Mouse (Mus musculus) kidney, postnatal 10 days (tissue): ENCODE results near the gene Irf2.

Experiments used
- DNase-seq: peaks from one replicate; pipeline ENCODE4 v3.0.0; 2021; ENCODE audit warnings: mixed read lengths

The Irf2 gene

DNA sequence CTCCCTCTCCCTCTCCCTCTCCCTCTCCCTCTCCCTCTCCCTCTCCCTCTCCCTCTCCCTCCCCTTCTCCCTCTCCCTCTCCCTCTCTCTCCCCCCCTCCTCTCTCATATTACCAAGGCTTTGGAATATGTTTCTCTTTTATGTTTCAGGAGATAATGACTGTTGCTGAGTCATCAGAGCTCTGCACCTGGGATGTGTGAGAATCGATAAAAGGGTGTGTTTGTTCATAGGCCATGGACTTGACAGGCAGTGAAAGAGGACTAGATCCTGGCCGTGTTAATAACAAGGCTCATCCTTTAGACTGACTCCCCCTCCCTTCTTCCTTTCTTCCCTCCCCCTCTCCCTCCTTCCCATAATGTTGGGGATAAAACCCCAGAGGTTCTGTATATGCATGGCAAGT is 19.1 kb downstream of the Irf2 start:
- DNase-seq, result no peak

DNA sequence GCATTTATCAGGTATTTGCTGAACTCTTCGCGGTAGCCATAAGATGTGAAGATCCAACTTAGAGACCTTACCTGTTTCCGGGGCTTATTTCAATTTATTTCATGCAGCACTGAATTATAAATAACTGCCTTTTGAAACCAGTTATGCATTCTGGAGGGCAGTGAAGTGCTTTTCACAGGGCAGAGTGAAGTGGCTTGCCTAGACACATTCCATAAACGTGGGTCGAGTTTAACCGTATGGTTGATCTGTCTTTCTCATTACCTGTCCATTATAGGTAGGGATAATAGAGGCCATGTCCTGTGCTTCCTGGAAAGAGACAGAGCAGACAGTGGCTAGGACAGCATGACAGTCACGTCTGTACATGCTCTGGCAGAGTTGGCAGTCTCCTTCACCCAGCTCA is 20.0 kb downstream of the Irf2 start:
- no peak for DNase-seq

DNA sequence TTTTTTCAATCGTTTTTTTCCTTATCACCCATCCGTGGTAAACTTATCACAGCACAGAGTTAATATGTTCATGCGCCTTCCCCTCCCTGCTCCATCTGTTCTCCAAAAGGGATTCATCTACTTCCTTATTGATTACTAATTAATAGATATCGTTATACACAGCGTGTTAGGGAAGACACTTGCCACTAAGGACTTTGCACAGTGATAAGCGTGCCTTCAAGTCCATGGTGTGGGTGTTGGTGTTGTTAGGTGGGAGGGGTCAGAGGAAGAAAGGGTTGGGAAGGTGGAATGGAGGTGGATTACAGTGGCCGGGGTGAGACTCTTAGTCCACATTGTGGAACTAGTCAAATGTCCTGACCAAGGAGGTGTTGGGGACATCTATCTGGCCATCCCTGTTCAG is 21.2 kb downstream of the Irf2 start:
- DNase-seq, result no peak

DNA sequence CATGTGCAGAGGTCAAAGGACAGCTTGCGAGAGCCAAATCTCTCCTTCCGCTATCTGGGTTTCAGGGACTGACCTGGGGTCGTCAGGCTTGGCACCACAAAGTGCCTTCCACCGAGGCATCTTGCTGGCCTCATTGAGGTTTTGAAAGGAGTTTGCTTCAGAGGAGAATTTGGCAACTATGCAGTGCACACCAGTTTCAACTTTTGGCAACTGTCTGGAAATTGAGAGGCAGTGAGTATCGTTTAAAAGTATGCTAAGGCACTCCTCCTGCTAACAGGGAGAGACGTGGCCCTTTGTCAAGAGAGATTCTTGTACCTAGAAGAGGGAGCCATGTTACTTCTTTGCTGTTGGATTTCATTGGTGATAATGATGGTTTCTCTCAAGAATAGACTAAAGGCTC is 21.9 kb downstream of the Irf2 start:
- DNase-seq, result no peak

DNA sequence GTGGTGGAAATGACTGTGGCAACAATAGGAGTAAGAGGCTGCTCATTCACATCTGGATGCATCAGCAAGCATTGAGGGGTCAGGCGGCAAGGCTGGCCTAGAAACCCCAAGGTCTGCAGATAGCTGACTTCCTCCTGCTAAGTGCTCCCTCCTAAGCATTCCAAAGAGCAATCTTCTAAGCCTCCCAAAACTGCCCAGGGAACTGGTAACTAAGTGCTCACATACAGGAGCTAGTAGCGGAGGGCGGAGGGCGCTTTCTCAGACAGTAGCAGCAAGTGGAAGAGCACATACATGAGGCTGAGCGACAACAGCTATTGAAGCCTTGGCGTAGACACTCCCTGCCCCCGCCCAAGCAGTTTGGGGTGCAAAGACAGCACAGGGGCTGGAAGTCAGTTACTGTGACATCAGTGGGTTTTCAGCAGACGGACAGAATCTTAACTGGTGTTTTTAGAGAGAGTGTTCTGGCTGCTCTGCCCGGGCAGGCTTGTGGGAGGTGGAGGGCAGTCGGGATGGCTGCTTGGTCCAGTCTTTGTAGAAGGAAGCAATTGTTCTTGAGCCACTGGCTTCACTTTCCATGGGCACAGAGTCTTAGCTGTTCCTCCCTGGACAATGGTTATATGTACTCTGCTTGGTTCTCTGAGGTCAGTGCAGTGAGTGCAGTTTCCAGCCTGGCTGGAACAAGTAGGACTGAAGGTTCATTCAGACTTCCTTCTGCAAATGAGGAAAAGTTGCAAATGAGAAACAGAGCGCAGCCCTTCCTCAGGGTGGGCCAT is 30.1 kb downstream of the Irf2 start:
- no peak for DNase-seq

DNA sequence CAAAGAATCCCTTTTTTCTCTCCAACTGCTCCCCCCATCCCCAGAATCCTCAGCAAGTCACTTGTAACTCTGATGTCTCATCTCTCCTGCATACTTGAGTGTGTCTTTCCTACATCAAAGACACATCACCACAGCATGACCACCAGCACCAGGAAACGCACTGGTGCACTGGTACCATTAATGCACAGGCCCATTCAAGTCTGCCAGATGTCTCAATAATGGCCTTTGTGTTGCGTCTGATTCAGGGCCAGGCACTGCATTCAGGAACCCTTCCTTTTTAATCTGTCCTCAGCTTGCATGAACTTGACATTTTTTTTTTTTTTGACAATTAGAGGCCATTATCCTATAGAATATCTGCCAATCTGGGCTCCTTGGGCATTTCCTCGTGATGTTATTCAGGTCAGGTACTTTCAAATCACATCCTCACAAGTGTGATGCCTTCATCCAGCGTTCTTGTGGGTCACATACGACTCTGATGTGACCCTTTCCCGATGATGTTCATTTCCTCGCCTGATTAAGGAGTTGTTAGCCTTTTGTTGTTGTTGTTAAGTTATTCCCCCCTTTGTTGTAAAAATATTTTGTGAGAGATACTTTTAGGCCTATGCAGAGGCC is 31.5 kb downstream of the Irf2 start:
- DNase-seq, result no peak

DNA sequence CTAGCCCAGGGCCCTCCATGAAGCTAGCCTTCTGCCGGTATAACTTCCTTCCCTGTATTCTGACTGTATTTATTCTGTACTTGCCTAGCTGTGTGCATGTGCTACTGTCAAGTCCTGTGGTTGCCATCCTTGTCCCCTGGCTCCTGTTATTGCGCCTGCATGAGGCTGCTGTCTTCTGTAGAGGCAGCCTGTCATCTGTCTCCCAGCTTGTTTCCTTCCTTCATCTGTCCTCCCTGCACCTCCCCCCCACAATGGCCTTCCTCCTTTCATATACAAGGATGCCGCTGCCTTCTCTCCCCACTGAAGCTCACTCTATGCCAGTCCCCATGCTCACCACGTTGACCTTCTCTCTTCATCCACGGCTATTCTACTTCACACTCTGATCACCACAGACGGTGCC is 33.3 kb downstream of the Irf2 start:
- DNase-seq, result no peak

DNA sequence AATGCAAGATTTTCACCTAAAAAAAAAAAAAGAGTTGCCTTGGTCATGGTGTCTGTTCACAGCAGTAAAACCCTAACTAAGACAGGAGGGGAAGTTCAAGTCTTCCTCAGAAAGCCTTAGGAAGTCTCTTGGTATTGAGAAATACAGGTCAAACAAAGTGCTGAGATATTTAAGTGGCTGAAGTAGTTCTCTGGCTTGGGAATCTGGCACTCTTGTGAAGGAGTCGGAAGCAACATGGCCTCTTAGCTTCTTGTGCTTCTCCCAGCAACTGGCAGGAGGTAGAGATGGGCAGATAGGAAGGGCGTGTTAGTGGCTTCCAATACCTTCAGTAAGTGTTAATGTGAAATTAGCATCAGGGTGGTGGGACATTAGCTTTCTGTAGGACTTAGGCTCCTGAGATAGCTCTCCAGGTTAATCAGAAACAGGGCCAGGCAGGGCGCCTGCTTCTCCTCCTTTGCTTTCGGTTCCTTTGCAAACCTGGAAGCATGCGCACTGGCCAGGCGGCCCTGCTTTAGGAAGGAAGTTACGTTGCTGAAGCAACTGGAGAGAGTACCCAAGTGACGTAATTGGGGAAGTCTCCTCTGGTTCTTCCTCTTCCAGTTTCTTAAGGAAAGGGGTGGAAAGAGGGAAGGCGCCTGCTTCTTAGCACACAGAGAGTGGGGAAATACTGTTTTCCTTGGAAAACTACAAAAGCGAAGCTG is 38.4 kb downstream of the Irf2 start:
- DNase-seq, result peak; percentile 65

DNA sequence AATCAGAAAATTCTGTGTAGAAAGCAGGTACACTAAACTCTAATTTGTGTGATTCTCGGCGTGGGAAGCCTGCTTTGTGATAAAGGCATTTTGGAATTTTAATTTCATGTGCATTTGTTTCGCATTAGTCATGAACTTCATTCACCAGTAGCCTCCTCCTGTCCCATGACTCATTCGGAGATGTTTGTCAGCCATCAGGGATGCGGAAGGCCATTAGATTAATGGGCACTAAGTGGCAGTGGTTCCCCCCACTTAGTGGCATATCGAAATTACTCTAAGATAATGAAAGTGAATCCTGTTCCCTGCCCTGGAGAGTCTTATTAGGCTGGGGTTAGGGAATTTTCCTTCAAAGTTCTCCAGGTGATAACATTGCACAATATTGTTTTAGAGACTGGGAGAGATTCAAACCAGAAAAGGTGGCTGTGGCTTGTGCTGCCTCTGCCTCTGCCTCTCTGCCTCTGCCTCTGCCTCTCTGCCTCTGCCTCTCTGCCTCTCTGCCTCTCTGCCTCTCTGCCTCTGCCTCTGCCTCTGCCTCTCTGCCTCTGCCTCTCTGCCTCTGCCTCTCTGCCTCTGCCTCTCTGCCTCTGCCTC is 41.6 kb downstream of the Irf2 start:
- no peak for DNase-seq

DNA sequence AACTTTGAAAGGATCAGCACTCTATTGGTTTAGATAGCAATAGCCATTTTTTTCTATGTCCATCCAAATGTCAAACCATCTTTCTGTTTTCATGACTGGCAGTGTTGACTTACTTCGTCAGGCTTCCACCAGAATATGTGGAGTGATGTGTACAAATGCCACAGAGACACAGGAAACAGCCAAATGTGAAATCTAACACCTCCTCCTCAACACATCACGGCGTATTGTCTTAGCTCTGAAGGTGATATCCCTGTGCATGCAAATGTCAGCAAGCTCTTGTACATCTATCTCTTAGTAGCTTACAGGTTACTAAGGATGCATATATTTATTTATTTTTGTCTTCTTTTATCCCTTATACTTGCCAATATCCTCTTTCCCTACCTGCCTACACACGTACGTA is 42.7 kb downstream of the Irf2 start:
- DNase-seq, result no peak

DNA sequence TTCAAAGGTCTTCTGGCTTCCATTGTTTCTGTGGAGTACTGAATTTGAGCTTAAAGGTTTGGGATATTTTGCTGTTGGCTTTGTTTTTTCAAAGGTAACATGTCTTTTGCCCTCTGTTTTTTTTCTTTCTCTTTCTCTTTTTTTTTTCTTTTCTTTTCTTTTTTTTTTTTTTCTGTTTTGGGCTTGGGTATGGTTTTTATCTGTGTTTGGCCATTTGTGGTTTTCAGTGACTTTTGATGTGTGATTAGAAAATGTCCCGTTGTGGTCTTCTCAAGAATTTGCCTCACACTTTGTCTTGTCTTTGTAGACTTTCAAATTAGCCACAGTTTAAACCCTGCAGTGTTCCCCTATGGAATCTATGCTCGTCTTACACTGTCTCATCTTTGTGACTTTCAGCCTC is 45.5 kb downstream of the Irf2 start:
- DNase-seq, result no peak

DNA sequence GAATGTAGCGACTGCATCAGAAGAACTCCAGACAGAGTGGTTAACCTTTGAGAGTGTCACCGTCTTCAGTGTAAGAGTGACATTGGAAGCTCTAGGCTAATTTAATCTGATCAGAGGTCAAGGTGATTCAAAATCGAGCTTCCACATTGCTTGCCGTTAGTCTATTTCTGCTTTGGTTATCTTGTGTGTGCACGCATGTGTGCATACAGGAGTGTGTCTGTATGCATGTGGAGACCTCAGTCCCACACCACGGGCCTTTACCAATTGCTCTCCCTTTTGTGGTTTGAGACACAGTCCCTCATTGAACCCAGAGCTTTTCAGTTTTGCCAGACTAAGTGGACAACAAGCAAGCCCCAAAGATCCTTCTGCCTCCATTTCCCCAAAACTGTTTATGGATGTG is 46.4 kb downstream of the Irf2 start:
- DNase-seq, result no peak

DNA sequence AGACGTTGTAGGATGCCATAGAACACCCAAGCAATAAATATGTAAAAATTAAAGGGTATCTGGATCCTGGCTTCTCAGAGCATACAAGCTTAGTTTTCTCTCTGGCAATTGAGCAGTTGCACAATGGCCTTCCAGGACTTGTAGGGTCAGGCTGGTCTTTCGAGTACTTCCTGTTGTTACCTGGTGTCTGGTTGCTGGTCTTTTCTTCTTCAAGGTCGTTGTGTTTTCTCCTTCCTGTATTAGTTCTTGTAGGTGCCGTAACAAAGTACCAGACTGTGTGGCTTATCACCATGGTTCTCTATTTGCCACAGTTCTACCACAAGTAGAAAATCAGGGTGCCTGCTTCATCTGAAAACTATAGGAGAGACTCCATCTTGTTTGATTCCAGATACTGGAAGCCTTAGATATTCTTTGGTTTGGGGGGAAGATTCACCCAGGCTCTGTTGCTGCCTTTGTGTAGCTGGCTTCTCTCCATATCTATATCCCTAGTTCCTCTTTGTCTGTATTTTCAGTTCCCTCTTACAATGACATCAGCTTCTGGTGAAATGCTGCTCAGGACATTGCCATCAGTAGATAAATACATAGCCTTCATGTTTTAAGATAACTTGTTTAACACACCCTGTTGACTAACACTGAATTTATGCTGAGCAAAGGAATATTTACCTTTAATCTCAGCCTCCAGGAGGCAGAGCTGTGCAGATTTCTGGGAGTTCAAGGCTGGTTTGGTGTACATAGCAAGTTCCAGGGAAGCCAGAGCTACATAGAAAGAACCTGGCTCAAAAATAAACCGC is 49.8 kb downstream of the Irf2 start:
- DNase-seq, result no peak

DNA sequence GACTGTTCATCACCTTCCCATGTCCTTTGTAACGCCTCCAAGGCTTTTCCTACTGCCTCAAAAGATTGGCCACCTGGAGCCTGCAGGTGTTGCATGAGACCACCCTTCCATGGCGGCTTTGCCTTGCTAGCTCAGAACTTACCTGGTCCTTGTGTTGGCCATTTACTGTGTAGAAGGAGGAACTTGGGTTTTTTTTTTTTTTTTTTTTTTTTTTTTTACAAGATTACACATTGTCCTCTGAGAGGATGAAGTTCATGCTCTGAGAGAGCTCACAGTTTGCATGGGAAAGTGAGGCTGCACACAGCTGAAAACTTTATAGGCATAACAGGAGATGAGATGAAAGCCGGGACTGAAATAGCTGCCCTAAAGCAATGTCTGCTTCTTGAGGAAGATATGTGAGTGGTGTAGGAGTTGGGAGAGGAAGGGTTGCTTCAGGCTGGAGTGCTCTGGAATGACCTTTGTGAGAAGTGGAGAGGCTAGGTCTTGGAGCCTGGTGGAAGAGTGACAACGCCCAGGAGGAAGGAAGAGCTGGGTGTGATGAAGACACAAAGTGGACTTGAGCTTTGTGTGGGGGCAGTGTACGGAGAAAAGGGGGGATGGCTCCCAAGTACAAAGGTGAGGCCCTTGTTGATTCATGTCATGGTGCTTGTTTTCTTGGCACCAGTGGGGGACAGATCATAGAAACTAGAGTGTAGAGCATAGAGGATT is 52.3 kb downstream of the Irf2 start:
- DNase-seq, result no peak

DNA sequence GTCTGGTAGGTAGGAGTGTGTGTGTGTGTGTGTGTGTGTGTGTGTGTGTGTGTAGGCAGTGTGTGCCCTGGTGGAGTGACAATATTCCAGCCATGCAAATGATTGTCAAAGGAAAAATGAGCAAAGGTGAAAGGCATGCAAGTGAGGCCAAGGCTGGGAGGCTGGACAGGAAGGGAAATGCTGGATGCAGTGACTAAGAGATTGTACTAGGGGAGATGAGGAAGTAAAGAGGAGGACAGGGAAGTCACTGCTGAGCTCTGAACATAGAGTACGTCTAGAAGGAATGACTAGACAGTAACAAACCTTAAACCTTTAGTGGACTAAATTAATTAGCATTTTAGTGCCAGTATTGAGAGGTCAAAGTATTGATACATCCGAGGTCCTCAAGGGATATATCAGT is 53.1 kb downstream of the Irf2 start:
- DNase-seq, result no peak

DNA sequence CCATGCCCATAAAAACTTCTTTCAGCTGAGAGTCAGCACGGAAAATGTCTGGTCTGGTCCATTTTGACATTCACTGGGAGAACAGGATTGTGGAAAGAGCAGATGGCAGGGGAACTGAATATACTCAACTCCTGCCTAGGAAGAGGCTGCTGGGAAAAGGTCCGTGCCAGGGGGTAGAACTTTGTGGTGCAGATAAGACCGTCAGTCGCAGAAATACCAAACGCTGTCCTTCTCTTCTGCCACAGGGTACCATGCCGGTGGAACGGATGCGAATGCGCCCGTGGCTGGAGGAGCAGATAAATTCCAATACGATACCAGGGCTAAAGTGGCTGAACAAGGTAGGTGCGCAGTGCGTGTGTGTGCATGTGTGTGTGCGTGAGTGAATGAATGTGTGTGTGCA is 53.7 kb downstream of the Irf2 start:
- no peak for DNase-seq

DNA sequence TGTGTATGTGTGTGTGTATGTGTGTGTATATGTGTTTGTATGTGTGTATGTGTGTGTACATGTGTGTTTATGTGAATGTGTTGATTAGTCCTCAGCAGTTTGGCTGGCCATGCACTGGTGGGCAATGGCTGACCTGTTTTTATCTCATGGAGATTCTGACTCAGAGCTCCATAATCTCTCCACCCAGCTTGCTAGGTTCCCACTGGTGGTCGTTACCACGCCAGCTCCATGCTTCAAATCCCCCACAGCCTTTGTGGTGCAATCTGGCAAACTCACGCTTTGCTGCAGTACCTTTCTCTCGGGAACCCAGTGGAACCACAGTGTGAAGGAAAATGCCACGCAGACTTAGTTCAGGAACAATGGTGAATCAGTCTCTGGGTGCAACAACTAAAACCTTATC is 54.8 kb downstream of the Irf2 start:
- DNase-seq, result no peak

DNA sequence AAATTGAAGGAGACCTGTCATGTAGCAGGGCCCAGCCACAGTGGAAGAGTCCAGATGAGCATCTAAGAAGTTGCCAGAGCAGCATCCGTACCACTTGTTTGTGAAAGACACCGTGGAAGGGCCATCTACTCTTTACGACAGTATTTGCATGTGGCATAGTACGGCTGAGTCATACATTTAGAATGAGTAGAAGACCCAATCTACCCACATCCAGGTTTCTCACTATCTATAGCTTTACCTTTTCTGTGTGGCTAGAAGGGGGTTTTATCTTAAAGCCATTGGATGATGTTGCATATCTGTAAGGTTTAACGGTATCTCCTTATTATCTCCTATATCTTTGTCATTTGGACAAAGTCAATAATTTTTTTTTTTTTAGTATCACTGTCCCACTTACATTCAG is 59.7 kb downstream of the Irf2 start:
- DNase-seq, result no peak

DNA sequence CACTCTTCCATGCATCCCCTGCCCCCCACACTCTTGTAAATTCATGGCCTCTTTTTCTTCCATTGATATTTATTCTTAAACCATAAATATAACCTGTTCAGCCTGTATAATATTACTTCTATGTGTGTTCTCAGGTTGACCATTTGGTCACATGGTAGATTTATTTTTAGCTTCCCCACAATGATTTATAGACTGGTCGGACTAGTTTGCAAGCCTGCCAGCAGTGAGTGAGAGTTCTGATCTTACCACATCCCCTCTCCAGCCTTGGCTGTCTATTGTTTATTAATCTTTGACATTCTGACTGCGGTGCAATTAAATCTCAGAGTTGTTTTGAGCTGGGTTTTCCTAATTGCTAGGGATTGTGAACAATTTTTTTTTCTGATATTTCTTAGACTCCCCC is 60.2 kb downstream of the Irf2 start:
- peak; percentile 31 for DNase-seq

DNA sequence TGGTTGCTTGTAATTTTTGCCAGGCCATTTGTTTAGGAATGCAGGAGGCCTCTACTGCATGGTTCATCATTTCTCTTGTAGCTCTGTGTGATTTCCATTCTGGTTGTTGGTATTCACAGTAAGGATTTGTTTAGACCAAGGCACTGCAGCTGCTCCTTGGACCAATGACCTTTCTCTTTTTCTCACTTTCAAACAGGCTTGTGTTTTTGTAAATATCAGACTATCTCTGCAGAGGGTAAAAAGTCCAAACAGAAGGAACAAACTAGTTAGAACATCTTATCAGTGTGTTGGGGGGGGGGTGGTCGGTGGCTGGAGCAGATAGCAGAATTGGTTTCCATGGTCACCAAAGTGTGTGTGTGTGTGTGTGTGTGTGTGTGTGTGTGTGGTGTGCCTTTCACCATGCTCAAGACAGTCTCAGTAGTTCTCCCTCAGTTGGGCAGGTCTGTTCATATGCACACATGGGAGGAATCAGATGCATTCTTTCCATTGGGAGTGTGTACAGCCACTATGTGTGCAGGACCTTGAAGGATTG is 61.7 kb downstream of the Irf2 start:
- DNase-seq, result no peak

DNA sequence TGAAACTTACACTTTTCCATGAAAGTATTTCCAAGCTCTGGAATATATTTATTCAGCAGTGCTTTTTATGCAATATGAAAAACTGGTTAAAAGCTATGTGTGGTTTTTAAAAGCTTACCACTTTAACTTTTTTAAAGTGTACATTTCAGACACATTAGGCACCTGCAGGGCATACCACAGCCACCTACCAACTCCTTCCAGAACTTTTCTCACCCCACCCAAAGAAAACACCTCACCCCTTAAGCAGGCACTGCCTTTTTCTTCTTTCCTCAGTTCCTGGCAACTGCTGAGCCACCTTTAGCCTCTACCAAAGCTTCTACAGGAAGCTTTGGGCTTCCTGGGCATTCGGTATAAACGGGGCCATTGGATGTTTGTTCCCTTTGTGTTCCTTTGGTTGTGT is 62.5 kb downstream of the Irf2 start:
- DNase-seq, result no peak

DNA sequence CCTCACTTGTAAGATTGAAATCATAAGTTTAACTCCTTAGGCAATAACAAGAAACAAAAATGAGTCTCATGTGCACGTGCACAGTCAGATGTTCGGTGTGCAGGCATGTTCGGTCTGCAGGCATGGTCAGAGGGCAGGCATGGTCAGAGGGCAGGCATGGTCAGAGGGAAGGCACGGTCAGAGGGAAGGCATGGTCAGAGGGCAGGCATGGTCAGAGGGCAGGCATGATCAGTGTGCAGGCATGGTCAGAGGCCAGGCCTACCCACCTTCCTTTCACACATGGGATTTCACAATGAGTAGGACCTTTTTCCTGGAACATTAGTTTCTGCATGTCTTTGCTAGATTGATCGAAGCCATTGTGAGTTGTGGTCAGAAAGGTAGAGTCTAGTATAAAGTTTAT is 65.2 kb downstream of the Irf2 start:
- DNase-seq, result no peak
